Mouse (Mus musculus) B cell, adult 67 days (primary cell): ENCODE results near the gene 1110017D15Rik. TPM values are rescaled to one million over a fixed set of nuclear protein-coding genes. Genes with fewer than 3 reads are reported as not detected.

ENCODE experiments used
- total RNA-seq, 2 experiments: library from RNA; stranded (reverse); gene quantifications; 4 replicates each; pipeline ENCODE4 v1.2.4; 2023

1110017D15Rik gene
- total RNA-seq: under 1 TPM in 1 of 2 experiments, not detected in 1; 0.99 TPM

GRCm38 (mm10) chr4:41517233-41517632 is at the start of gene 1110017D15Rik:
Gene 1110017D15Rik, minus strand, starts transcription at chr4:41517333.

GRCm38 (mm10) chr4:41502986-41503412 is 14.1 kb downstream of the 1110017D15Rik start, which contains the start of gene AI464131:
Gene AI464131, minus strand, starts transcription at chr4:41503076.

GRCm38 (mm10) chr4:41464345-41465286 is 52.5 kb downstream of the 1110017D15Rik start, which contains the start of the genes Kif24 and Nudt2:
Gene Kif24, minus strand, starts transcription at chr4:41464887.
Gene Nudt2, plus strand, starts transcription at chr4:41465151.

Other genes starting within 250 kb of the 1110017D15Rik start
- gene Ubap2, start 242.2 kb downstream of the 1110017D15Rik start, total RNA-seq: 10 to 100 TPM; 51.0 to 61.7 TPM
- gene Dcaf12, start 202.4 kb downstream of the 1110017D15Rik start, total RNA-seq: 10 to 100 TPM; 52.6 to 56.7 TPM
- gene Ubap1, start 168.3 kb downstream of the 1110017D15Rik start, total RNA-seq: 10 to 100 TPM; 49.9 to 58.5 TPM
- gene Kif24, start 52.4 kb downstream of the 1110017D15Rik start, total RNA-seq: 1 to 10 TPM; 4.0 to 4.8 TPM
- gene Nudt2, start 52.2 kb downstream of the 1110017D15Rik start, total RNA-seq: 1 to 10 TPM; 4.0 to 9.0 TPM
- not detected for gene AI464131, start 14.3 kb downstream of the 1110017D15Rik start, total RNA-seq
- gene Fam219a, start 52.2 kb upstream of the 1110017D15Rik start, total RNA-seq: 10 to 100 TPM; 12.2 to 12.6 TPM
- not detected for gene Dnaic1, start 52.4 kb upstream of the 1110017D15Rik start, total RNA-seq
- gene Enho, start 123.0 kb upstream of the 1110017D15Rik start, total RNA-seq: not detected
- not detected for gene Cntfr, start 179.8 kb upstream of the 1110017D15Rik start, total RNA-seq
- 10 to 100 TPM; 12.5 to 32.1 TPM for gene Il11ra1, start 182.7 kb upstream of the 1110017D15Rik start, total RNA-seq
- gene Rpp25l, start 196.2 kb upstream of the 1110017D15Rik start, total RNA-seq: 10 to 100 TPM; 29.2 to 38.9 TPM
- 10 to 100 TPM; 43.5 to 53.2 TPM for gene Dctn3, start 205.8 kb upstream of the 1110017D15Rik start, total RNA-seq
- gene Arid3c, start 213.8 kb upstream of the 1110017D15Rik start, total RNA-seq: not detected
- gene Galt, start 237.9 kb upstream of the 1110017D15Rik start, total RNA-seq: 10 to 100 TPM; 60.1 to 63.1 TPM
- 10 to 100 TPM; 19.9 to 23.4 TPM for gene Sigmar1, start 238.8 kb upstream of the 1110017D15Rik start, total RNA-seq